Mouse (Mus musculus): ENCODE data around the gene Acat2.

GRCm38 (mm10) chr17:12904349-12904748 is 56.2 kb downstream of the Acat2 start:
- TF ChIP-seq GATA1 (IDR thresholded peaks at IDR 0.05; ENCODE audit: borderline replicate concordance, low read length) (no peak), FLI1 (IDR thresholded peaks at IDR 0.05; ENCODE audit: low read length) (no peak)
